Mouse (Mus musculus) stomach, postnatal 0 days (tissue): Measurements from ENCODE around the gene Armc9. TPM values are rescaled to one million over a fixed set of nuclear protein-coding genes. Genes with fewer than 3 reads are reported as not detected.

Experiments used
- ATAC-seq: fragments of 200-750 bp; cut with Nextera tagmentation; 2 replicates; pipeline ENCODE4 v1.8.0; 2017; ENCODE audit not compliant: low FRiP score, low TSS enrichment
- DNase-seq: peaks from one replicate; pipeline ENCODE4 v3.0.0-alpha.2; 2016; ENCODE audit warnings: low spot score
- H3K27ac ChIP-seq: fragments of 300-500 bp; sonication (generic); replicated peaks from 2 replicates; pipeline ENCODE4 v1.5.1; 2014; ENCODE audit warnings: mild to moderate bottlenecking, control low read depth
- H3K27me3 ChIP-seq: fragments of 300-500 bp; sonication (generic); 2 replicates; pipeline ENCODE4 v1.6.1; 2014; ENCODE audit warnings: low read length; ENCODE audit not compliant: control insufficient read depth, insufficient read depth
- H3K36me3 ChIP-seq: fragments of 300-500 bp; sonication (generic); 2 replicates; pipeline ENCODE4 v1.6.1; 2014; ENCODE audit warnings: low read length, mixed read lengths; ENCODE audit not compliant: control insufficient read depth, insufficient read depth
- H3K4me1 ChIP-seq: fragments of 300-500 bp; sonication (generic); replicated peaks from 2 replicates; pipeline ENCODE4 v1.6.1; 2014; ENCODE audit warnings: antibody characterized with exemption; ENCODE audit not compliant: control insufficient read depth, insufficient read depth
- H3K4me2 ChIP-seq: fragments of 300-500 bp; sonication (generic); replicated peaks from 2 replicates; pipeline ENCODE4 v1.6.1; 2014; ENCODE audit warnings: low read depth, mild to moderate bottlenecking, control low read depth, moderate library complexity
- H3K4me3 ChIP-seq: fragments of 300-500 bp; sonication (generic); 2 replicates; pipeline ENCODE4 v1.5.1; 2014; ENCODE audit warnings: low read depth, low read length, control low read depth
- H3K9ac ChIP-seq: fragments of 300-500 bp; sonication (generic); 2 replicates; pipeline ENCODE4 v1.6.1; 2014; ENCODE audit warnings: mild to moderate bottlenecking, low read length, control low read depth, mixed read lengths
- H3K9me3 ChIP-seq: fragments of 300-500 bp; sonication (generic); 2 replicates; pipeline ENCODE4 v1.6.1; 2016; ENCODE audit warnings: low read length; ENCODE audit not compliant: control insufficient read depth
- CTCF ChIP-seq: IDR thresholded peaks from 2 replicates; pipeline ENCODE4 v1.5.1; 2016; ENCODE audit warnings: antibody characterized with exemption, low read depth, mild to moderate bottlenecking, moderate library complexity
- EP300 ChIP-seq: optimal IDR thresholded peaks from 2 replicates; pipeline ENCODE3; 2016; ENCODE audit warnings: antibody characterized with exemption
- WGBS: fragments of 180-500 bp; shearing (Covaris S2); extraction: QIAGEN DNeasy Blood & Tissue Kit; methylation state at CpG from one replicate; pipeline ENCODE4 v1.1.7; 2014; 5-methylcytosine and 5-hydroxymethylcytosine counted together
- polyA plus RNA-seq: library from polyadenylated mRNA; unstranded; fragments of >200 nt; fragmentation: Nextera tagmentation; extraction: Ambion mirVana; gene quantifications from 2 replicates; pipeline ENCODE4 v1.2.1, GENCODE M21; 2015

Gene Armc9
- polyA plus RNA-seq, 1 experiment from 2014 or later, result 7.3 TPM

DNA sequence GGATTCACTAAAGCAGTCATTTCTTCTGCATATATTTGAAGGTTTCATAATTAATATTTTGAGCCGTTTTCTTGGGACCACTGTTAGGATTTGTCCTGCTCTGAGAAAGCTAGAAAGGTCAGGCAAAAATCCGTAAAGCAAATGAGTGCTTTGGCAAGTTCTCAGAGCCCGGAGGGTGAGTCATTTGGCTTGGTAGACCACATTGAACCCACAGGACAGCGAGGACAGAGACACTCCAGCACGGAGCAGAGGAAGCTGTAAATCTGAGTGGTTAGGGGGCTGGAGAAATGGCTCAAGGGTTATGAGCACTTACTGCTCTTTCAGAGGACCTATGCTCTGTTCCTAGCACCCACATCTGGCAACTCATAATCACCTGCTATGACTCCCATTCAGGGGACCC lies 7.0 kb upstream of the Armc9 start:
- Histone ChIP-seq H3K4me2 (no peak overlapping the region), H3K27me3 (no peaks in the 10 kb centered on the region), H3K4me3 (no peak overlapping the region), H3K4me1 (no peaks in the 10 kb centered on the region), H3K9me3 (no peaks in the 10 kb centered on the region), H3K9ac (no peak overlapping the region), H3K27ac (no peak overlapping the region), H3K36me3 (no peaks in the 10 kb centered on the region)
- no peak for DNase-seq
- TF ChIP-seq EP300 (no peak), CTCF (no peak)
- no peak; the same call in 1 of the 2 replicates for ATAC-seq
- 57% methylated on average over 5 of the region's 5 CpGs for WGBS

DNA sequence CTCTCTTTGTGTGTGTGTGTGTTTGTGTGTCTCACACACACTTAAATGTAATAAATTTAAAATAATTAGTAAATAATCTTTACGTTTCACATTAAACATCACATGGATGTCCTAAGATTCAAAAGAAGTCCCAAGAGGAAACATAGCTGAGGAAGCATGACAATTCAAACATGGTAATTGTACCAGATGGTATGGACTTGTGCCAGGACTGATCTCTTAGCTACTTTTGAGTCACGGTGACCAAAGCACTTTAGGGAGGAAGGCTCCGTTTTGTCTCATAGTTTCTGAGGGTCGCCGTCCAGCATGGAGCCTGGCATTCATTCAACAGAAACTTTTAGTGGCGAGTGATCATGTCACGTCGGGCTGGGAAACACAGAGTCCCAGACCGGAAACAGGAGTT lies 6.4 kb upstream of the Armc9 start:
- DNase-seq, result no peak
- TF ChIP-seq EP300 (no peak), CTCF (no peak)
- WGBS, result 64% methylated on average over 9 of the region's 9 CpGs

DNA sequence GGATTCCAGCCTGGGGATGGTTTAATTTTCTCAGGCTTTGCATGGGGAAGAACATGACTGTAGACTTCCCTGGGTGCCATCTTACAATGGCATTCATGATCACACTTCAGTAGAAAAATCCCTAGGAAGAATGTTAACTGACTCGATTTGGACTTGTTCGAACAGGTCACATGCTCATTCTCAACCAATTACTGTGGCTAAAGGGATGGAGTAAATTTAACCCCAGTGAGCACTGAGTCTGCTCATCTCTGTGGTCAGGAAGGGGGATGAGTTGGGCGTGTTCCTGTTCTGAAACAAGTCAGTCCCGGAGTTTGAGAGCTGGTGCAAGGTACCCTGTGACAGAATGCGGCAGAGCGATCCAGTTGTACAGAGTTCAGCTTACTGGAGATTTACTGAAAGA lies 3.7 kb upstream of the Armc9 start:
- H3K4me2 ChIP-seq, result no peak overlapping the region
- H3K4me3 ChIP-seq, result no peak overlapping the region
- no peak for TF ChIP-seq EP300
- TF ChIP-seq CTCF, result no peak
- H3K9ac ChIP-seq, result no peak overlapping the region
- H3K9me3 ChIP-seq, result no peaks in the 10 kb centered on the region
- no peaks in the 10 kb centered on the region for H3K4me1 ChIP-seq
- no peak overlapping the region for H3K27ac ChIP-seq
- H3K36me3 ChIP-seq, result no peaks in the 10 kb centered on the region
- no peaks in the 10 kb centered on the region for H3K27me3 ChIP-seq
- ATAC-seq (no peak), DNase-seq (no peak)
- WGBS, result 69% methylated on average over 6 of the region's 6 CpGs

More for the DNA sequence above, 6.4 kb upstream of the Armc9 start:
- Histone ChIP-seq H3K9ac (no peak overlapping the region), H3K4me2 (no peak overlapping the region), H3K27me3 (no peaks in the 10 kb centered on the region), H3K4me3 (no peak overlapping the region), H3K27ac (no peak overlapping the region), H3K9me3 (no peaks in the 10 kb centered on the region), H3K4me1 (no peaks in the 10 kb centered on the region), H3K36me3 (no peaks in the 10 kb centered on the region)
- no peak for ATAC-seq

DNA sequence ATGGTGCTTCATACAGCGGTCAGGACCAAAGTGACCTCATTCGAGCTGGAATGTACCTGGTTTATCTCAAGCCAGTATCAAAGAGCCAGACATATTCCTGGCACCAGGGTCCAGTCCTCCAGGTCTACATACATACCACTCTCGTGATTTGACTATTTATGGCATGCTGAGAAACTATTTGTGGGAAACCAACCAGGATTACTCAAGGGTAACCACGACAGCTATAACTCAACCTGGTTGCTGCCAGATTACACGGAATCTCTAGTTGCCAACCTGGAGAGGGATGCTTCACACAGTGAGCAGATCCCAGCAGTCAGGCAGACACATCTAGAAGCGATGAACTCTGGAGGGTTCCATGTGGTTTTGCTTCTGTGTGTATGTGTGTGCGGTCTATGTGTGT lies 3.2 kb upstream of the Armc9 start:
- H3K4me2 ChIP-seq, result no peak overlapping the region
- H3K9ac ChIP-seq, result no peak overlapping the region
- 67% methylated on average over 7 of the region's 7 CpGs for WGBS
- H3K27ac ChIP-seq, result no peak overlapping the region
- no peaks in the 10 kb centered on the region for H3K36me3 ChIP-seq
- no peak overlapping the region for H3K4me3 ChIP-seq
- no peaks in the 10 kb centered on the region for H3K4me1 ChIP-seq
- H3K27me3 ChIP-seq, result no peaks in the 10 kb centered on the region
- no peaks in the 10 kb centered on the region for H3K9me3 ChIP-seq
- ATAC-seq (no peak), DNase-seq (no peak)
- no peak for TF ChIP-seq EP300
- no peak for TF ChIP-seq CTCF

DNA sequence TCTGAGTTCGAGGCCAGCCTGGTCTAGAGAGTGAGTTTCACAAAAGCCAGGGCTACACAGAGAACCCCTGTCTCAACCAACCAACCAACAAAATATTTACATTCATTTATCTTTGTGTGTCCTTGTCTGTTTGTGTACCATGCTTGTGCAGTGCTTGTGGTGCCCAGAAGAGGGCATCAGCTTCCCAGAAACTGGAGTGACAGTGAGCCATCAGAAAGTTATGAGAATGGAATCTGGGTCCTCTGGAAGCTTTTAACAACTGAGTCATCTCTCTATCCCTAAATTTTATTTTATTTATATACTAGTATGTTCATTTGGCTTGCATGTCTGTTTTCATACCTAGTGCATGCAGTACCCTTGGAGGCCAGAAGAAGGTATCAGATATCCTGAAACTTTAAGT lies 2.0 kb upstream of the Armc9 start:
- no peak overlapping the region for H3K9ac ChIP-seq
- 85% methylated on average over 1 of the region's 1 CpGs for WGBS
- DNase-seq, result no peak
- no peaks in the 10 kb centered on the region for H3K27me3 ChIP-seq
- H3K4me3 ChIP-seq, result no peak overlapping the region
- TF ChIP-seq CTCF, result peak; percentile 55
- no peak for TF ChIP-seq EP300
- H3K9me3 ChIP-seq, result no peaks in the 10 kb centered on the region
- no peak overlapping the region for H3K4me2 ChIP-seq
- no peaks in the 10 kb centered on the region for H3K4me1 ChIP-seq
- no peak overlapping the region for H3K27ac ChIP-seq
- no peak for ATAC-seq
- no peaks in the 10 kb centered on the region for H3K36me3 ChIP-seq

DNA sequence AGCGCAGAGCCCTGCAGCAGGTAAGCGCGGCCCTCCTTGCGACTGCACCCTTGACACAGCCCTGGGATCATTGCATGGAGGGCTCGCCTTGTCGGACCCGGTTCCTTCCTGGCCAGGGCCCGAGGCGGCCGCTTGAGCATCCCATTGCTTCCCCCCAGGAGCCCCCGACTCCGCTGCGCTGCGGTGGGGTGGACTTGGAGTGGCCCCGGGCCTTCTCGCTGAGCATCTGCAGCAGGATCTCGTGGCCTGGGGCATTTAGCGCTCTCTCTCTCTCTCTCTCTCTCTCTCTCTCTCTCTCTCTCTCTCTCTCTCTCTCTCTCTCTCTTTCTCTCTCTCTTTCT lies 214 bp downstream of the Armc9 start:
- WGBS, result 2% methylated on average over 17 of the region's 18 CpGs
- H3K4me1 ChIP-seq, result no peaks in the 10 kb centered on the region
- peak overlapping the region; percentile 82 for H3K4me2 ChIP-seq
- H3K9ac ChIP-seq, result peak overlapping the region; percentile 66
- TF ChIP-seq EP300 (no peak), CTCF (no peak)
- DNase-seq, result no peak
- no peak for ATAC-seq
- H3K27me3 ChIP-seq, result no peaks in the 10 kb centered on the region
- H3K27ac ChIP-seq, result no peak overlapping the region
- no peaks in the 10 kb centered on the region for H3K9me3 ChIP-seq
- peak overlapping the region; percentile 63 for H3K4me3 ChIP-seq
- 0 out of 2 replicates have a peak, but pooled peaks cover 2% of the 10 kb centered on the region for H3K36me3 ChIP-seq
